Mouse (Mus musculus) cortical plate, adult 2 months (tissue): ENCODE data around the gene Arhgef15.

ENCODE experiments used
- CTCF ChIP-seq: fragments of 200-500 bp; IDR thresholded peaks from 2 replicates; pipeline ENCODE4 v1.5.1; 2011; ENCODE audit warnings: mild to moderate bottlenecking, control low read depth, low read length; ENCODE audit not compliant: insufficient read depth; ENCODE audit errors: extremely low read depth
- POLR2A ChIP-seq: fragments of 200-500 bp; IDR thresholded peaks from 2 replicates; pipeline ENCODE4 v1.6.1; 2011; ENCODE audit warnings: mild to moderate bottlenecking, low read length, control low read depth; ENCODE audit not compliant: insufficient read depth; ENCODE audit errors: extremely low read depth

DNA sequence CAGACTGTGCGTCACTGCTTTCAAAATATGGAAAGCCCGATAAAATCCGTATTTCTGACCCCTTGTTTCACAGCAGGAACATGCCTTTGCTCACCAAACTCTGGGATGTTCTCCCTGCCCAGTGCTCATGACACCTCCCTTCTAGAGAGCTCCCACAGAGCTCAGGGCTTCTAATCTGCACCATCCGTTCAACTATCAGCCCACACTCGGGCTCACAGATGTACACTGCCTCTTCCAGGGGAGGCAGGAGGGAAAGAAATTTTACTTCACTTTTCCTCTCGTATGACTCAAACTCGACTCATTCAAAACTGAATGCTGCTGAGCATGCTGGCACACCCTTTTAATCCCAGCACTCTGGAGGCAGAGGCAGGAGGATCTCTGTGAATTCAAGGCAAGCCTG is 47.9 kb upstream of the Arhgef15 start:
- TF ChIP-seq POLR2A (no peak), CTCF (no peak)
